Mouse (Mus musculus) bone marrow macrophage, adult 2 months (primary cell): ENCODE data around the gene Gm43638.
"Not testable (repeated sequence)": the region's sequence is repeated elsewhere in the genome, so short reads cannot be mapped to it uniquely, and the experiment has no call there.

Experiments
- CTCF ChIP-seq: IDR thresholded peaks from 2 replicates; pipeline ENCODE4 v1.5.1; 2012; ENCODE audit warnings: low read depth, mild to moderate bottlenecking, low read length, moderate library complexity
- POLR2A ChIP-seq: IDR thresholded peaks from 2 replicates; pipeline ENCODE4 v1.6.1; 2012; ENCODE audit warnings: mild to moderate bottlenecking, low read depth, low read length, borderline replicate concordance

- not testable (repeated sequence) for TF ChIP-seq CTCF, POLR2A
Observed at GRCm38 (mm10) chr5:87452514-87452913, 34.1 kb downstream of the Gm43638 start.
